Mouse (Mus musculus) gonadal fat pad, adult 2 months (tissue): ENCODE data around the gene Acer1. TPM values are rescaled to one million over a fixed set of nuclear protein-coding genes. Genes with fewer than 3 reads are reported as not detected.
"Not testable (repeated sequence)": the region's sequence is repeated elsewhere in the genome, so short reads cannot be mapped to it uniquely, and the experiment has no call there.

ENCODE experiments used
- DNase-seq: peaks from one replicate; pipeline ENCODE4 v3.0.0-alpha.2; 2012; ENCODE audit warnings: low read depth
- polyA plus RNA-seq: library from polyadenylated mRNA; depleted of rRNA; stranded (reverse); fragments of >200 nt; gene quantifications from 2 replicates; pipeline ENCODE4 v1.2.3, GENCODE M21; 2012

Acer1 gene
- polyA plus RNA-seq, 1 experiment = not detected

DNA sequence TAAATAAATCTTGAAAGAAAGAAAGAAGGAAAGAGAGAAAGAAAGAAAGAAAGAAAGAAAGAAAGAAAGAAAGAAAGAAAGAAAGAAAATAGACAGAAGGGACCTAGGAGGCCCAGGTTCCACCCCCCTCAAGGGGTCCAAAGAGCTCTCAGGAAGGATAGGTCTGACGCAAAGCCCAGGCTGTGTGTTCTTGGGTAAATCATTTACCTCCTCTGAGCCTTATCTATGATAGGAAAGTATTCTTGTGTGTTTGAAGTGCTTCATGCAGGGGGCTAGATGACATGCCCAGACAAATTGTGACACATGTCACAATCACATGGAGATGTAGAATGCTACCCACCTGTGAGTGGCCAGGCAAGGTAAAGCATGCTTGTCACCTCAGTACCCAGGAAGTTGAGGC, 29.3 kb downstream of the Acer1 start:
- DNase-seq = no peak

DNA sequence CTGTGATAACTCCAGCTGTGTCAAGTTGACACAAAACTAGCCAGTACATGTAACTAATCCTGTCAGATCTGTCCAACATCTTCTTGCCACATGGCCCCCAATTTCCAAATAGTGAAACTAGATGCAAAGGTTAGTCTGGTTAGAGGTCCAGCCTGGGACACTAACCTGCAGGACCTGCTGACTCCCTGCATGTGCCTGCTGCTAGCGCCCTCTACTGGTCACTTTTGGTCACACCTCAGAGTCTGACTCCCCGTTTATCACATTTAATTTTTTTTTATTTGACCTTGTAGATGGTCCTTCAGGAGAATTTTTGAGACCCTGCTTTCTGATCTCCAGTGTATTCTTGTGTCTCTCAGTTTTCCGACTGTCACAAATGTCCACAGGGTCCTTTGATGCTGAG, 31.0 kb downstream of the Acer1 start:
- peak; percentile 28 for DNase-seq

DNA sequence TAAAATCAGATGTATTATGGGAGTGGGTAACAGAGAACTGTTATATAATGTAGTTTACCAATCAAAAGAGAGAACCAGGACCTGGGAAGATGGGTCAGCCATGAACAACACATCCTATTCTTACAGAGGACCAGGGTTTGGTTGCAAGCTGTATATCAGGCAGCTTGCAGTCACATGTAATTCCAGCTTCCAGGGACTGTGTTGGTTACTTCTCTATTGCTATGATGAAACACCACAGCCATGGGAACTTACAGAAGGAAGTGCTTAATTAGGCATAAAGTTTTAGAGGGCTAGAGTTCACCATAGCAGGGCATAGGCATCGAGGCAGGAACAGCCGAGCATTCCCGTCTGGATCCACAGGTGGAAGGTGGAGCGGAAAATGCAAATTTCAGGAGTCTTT, 43.2 kb downstream of the Acer1 start:
- DNase-seq = no peak

DNA sequence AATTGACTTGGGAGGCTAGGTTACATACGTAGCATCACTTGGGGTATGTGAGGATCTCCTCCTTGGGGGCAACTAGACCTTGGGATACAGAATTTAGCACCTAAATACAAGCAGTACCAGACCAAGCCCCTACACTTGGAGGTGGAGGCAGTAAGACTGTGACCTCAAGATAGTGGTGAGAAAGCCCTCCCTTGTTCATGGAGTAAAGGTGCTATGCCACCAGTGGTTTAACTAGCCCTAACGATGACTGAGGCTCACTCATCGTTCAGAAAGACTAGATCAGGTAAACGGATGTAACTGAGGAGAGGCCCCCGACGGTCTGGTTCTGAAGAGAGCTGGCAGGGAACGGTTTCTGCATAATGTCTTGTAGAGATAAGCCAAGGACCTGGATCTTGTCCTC, 45.2 kb downstream of the Acer1 start:
- no peak for DNase-seq

DNA sequence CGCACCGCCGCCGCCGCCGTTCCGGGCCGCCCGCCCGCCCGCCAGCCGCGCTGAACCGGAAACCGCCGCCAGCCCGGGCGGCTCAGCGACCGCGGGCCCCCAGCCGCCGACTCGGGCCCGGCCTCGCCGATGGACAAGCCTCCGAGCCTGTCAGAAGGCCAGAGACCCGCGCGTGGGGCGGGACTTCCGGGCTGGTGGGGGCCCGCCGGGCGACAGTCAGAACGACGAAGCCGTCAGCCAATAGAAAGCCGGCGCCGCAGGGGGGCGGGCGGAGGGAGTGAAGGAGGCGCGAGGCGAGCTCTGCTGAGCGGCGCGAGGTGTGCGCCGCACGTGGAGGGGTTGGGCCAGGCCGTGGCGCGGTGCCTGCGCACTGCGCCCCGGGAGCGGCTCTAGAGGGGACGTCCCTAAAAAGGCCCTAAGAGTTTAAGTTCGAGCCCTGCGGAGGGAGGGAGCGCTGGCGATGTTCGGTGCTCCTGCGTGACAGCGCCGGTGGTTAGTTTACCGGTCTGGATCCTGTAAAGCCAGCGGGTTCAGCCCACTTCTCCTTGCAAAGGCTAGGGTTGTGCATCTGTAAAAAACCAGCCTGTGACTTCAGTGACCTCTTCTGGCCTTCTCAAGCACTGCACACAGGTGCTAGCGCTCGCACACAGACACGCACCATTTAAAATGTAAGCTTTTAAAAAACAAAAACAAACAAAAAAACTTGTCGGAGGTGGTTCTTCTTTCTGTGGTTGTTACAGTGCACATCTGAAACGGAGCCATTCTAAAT, 46.4 kb downstream of the Acer1 start, which contains the start of gene Mllt1:
Gene Mllt1 (minus strand): TSS at position 53 of the 769 bp plus-strand sequence.
- peak; percentile 54 for DNase-seq

DNA sequence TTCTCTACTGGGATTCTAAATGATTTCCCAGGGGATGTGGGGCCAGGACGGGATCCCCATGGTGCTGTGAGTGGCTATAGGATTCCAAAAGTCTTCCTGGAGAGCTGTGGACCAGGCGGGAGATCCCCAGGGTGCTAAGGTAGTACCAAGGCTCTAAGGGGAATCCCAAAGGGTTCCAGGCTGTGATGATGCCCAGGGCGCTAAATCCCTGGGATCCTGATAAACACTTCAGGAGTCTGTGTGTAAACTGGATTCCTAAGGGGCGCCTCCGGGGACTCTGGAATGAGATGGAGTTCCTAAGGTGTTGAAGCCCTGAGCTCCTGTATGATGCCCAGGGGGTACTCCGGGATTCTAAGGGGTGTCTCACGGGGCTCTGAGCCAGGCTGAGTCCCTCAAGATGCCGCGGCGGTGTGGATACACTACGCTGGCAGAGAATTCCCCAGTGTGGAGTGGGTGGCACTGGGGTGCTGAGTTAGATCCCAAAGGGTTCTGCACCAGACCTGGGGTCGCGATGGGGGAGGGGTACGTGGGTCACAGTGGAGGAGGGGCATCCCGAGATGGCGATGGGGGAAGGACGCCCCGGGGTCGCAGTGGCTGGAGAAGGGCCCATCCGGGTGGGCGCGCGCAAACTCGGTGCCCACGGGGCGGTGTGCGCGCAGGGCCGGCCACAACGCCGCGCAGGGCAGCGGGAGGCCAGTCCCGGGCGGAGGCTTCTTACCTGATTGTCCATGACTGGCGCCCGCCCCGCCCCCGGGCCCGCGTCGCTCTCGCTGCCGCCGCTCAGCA, 47.2 kb downstream of the Acer1 start:
- DNase-seq = no peak

DNA sequence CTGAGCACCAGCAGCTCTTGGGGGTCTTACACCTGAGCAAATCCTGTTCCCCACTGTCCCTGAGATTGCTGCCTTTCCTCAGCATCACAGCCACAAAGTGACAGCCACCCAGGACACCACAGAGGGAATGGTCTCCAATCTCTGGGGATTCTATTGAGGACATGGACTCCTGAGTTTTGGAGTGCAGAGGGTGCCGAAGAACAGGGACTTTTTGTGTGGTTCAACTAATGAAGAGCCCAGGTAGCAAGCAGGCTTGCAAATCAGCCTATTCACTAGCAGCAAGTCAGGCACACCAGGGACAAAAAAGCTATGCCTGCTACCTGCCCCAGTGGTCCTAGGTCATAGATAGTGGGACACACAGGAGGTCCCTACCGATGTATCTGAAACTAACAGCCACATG, 48.5 kb downstream of the Acer1 start:
- DNase-seq = no peak

DNA sequence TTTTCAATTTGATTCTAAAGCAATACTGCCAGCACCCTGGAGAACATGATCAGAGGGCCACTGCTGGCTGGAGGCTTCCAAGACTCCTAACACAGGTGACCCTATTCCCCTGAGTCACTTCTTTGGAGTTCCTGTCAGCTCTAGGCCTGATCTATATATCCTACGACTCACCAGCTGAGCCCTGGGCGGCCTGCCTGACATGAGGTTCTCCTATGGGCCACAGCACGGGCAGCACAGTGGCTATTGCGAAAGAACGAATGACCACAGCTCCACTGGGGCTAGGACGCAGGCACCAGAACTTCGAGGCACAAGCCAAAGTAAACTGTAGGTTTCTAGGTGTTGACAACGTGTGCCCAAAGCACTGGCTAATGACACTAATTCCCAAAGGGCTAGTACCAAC, 51.9 kb downstream of the Acer1 start:
- DNase-seq = peak; percentile 17

DNA sequence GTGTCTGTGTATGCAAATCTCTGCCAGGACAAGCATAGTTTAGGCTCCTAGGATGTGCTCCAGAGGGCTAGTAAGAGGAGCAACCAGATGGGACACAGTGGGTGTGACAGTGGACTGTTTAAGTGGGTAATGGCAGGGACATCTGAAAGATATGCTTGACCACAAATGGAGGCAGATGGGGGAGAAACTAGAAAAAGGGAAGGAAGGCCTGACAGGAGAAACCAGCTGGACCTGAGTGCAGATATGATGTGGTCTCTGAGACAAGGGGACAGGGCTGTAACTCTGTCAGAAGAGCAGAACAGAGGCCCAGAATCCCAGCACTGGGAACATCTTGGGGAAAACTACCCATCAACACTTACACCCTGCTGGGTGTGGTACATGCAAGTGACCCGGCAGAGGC, 52.4 kb downstream of the Acer1 start:
- DNase-seq = no peak

DNA sequence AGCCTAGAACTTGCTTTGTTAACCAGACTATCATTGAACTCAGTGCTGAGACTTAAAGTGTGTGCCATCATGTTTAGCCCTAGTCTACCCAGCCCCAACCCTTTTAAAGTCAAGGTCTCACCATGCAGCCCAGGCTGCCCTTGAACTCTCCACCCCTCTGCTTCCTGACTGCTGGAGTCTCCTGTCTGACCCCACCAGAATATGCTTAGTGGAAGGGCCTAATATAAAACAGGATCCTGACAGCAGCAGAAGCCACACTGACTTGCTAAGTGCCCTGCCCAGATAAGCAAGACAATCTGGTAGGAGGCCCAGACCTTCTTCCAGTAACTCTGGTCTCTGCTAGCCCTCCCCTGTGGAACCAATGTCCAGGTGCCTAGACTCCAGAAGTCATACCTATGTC, 52.8 kb downstream of the Acer1 start:
- no peak for DNase-seq

DNA sequence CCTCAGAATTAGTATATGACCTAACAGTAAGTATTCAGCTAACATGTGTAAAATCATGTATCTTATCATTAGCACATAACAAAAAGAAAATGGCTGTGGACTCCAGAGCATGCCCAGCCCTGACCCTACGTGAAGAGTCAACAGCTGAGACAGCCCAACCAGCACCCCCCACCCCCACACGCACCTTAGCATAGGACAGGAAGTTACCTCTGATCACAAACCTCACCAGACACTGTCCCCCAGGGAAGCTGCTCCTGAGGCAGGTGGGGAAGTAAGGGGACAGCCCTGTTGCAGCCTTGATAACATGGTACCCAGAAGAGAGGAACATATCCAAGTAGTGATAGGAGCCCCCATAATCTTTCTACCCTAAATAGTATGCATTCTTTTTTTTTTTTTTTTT, 55.9 kb downstream of the Acer1 start:
- DNase-seq = no peak

DNA sequence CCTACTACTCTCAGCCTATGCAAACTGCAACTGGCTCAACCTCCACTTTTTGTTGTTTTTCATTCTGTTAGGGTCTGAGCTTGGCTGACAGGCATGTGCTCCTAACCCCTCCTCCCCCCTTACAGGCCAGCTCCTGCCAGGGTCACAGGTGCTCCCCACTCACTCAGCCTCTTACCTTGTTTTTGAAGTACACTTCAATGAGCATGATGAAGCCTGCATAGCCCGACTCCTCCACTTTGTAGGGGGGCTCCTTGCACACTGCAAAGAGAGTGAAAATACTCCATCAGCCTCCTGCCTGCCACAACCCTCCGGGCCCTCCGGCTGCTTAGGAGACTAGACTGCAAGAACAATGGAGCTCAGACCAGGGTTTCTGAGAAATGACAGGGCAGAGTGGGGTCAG, 62.2 kb downstream of the Acer1 start:
- no peak for DNase-seq

DNA sequence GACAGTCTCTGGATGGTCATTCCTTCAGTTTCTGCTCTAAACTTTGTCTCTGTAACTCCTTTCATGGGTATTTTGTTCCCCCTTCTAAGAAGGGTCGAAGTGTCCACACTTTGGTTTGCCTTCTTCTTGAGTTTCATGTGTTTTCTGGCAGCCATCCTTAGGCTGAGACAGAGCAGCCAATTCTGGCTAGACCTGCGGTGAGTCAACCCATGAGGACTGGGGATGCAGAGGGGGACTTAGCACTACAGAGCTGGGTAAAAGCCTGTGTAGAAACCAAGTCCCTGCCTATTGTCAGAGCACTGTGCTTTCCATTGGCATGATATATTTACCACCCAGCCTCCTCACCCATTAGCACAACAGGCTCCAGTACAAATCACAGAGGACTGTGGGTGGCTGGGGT, 64.8 kb downstream of the Acer1 start:
- no peak for DNase-seq

DNA sequence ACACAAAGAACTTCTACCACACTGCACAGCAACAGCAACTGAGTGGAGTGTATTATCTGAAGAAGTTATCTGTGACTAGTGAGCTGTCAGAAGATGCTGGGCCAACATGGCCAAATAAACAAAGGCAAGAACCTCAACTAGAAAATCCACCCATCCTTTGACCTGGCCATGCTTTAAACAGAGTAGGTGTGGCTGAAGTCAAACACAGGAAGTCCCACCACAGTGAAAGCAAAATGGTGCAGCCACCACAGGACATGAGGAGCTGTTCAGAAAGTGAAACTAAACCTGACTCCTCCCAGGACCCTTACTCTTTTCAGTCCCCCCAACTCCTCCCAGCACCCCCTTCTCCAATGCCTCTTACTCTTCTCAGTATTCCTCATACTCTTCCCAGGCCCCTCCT, 68.5 kb downstream of the Acer1 start:
- no peak for DNase-seq

DNA sequence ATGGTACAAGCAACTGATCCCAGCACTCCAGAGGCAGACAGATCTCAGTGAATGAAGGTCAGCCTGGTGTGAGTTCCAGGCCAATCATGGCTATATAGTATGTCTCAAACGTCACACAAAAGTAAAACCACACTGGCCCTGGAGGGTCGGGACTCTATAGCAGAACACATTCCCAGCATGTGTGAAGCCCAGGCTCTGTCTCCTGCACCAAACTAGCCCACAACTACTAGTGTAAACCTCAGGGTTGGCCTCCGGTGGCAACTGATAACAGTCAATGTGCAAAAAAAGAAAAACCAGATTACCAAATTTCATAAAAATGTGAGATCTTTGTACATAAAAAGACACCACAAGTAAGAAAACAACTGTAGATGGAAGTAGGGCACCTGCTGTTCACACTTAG, 68.9 kb downstream of the Acer1 start:
- no peak for DNase-seq

DNA sequence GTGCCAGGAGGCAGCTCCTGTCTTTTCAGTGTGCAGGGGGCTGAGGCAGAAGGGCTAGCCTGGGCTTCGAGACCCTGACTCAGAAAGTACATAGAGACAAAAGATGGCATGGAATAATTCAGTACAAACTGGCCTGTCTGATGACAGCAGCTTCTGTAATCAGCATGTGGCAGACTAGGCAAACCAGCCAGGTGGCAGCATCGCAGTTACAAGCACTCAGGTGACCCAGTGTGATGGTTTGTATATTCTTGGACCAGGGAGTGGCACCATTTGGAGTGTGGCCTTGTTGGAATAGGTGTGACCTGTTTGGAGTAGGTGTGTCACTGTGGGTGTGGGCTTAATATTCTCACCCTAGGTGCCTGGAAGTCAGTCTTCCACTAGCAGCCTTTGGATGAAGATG, 72.2 kb downstream of the Acer1 start:
- not testable (repeated sequence) for DNase-seq

DNA sequence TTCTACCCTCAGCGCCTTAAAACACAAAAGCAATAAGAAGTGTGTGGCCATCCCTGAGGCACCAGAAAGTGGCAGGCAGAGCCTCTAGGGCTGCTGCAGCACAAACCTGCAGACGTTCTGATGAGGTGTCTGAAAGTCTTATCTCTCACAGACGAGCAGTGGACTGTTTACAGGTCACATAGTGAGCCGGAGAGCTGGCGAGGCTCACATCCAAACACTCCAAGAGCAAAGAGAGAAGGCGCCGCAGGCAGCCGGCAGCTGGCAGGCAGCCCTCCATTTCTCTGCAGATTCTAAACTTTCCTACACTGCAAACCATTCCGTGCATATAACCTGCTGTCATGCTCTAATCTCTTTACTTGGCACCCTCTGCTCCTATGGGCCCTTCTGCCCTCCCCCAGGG, 74.0 kb downstream of the Acer1 start:
- DNase-seq = no peak

DNA sequence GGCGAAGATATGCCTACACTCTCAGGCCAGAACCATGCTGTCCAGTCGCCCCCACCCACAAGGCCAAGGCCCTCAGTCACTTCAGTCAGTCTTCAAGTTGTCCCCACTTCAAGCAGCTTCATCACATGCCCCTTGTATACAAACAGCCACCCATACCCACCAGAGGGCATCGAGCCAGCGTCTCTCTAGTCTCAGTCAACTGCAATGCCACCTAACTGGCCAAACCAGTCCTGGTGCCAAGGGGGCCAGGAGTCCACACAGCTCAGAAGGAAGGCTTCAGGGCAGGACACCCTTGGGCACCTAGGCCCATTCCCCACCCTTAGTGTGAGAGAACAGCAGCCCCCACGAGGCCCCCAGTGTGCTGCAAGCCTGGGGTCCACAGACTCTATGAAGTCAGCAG, 74.8 kb downstream of the Acer1 start:
- DNase-seq = peak; percentile 44

DNA sequence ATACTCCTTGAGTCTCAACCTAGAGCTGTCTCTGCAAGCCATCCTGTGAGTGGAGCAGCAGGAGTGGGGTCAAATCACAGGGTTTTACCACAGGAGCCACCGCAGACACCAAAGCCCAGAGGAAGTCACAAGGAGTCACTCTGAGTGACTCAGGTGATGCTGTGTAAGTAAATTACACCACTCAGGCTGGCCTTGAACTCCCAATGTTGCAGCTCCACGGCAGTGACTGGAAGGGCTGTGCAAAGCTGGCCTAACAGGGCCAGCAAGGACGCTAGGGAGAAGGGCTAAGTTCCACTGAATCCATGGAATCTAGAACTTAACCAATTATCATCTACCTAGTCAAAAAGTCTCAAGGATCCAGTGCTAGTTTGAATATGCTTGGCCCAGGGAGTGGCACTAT, 75.8 kb downstream of the Acer1 start:
- DNase-seq = no peak
